Mouse (Mus musculus): Measurements from ENCODE around the gene Hdhd3. TPM values are rescaled to one million over a fixed set of nuclear protein-coding genes. Genes with fewer than 3 reads are reported as not detected.
A peak's percentile ranks its signal among the peaks of the same experiment; 100 is the strongest.
"Not testable (repeated sequence)": the region's sequence is repeated elsewhere in the genome, so short reads cannot be mapped to it uniquely, and the experiment has no call there.

The Hdhd3 gene
- polyA plus RNA-seq, 1 experiment from 2014 or later = 12.8 TPM

DNA sequence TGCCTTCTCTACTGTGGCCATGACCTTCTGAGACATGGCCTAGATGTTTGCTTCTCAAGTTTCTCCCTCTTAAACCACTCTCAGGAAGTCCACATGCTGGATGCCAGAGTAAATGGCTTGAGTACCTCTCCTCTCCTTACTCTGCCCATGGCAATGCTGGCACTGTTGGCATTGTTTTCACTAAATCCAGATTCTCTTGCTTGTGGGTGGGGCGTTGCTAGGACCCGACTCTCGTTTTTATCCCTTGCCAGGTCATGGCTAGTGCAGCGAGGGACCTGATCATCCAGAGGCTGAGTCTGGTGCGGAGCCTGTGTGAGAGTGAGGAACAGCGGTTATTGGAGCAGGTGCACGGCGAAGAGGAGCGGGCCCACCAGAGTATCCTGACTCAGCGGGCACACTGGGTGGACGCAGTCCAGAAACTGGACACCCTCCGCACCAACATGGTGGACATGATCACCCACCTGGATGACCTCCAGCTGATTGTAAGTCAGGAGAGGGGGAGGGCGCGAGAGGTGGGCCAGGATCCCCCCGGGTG, 17.0 kb downstream of the Hdhd3 start:
- Histone ChIP-seq H3K27me3 (peaks cover 6% of the 10 kb centered on the region), H3K9ac (replicated peaks) (no peak overlapping the region), H3K4me3 (no peak overlapping the region), H3K4me1 (no peaks in the 10 kb centered on the region), H3K36me3 (no peaks in the 10 kb centered on the region), H3K9me3 (no peaks in the 10 kb centered on the region), H3K27ac (replicated peaks) (no peak overlapping the region), H3K4me2 (replicated peaks) (no peak overlapping the region)
- 96% methylated on average over 15 of the region's 15 CpGs for WGBS
- no peak for ATAC-seq (ENCODE audit: low FRiP score, low read depth)

DNA sequence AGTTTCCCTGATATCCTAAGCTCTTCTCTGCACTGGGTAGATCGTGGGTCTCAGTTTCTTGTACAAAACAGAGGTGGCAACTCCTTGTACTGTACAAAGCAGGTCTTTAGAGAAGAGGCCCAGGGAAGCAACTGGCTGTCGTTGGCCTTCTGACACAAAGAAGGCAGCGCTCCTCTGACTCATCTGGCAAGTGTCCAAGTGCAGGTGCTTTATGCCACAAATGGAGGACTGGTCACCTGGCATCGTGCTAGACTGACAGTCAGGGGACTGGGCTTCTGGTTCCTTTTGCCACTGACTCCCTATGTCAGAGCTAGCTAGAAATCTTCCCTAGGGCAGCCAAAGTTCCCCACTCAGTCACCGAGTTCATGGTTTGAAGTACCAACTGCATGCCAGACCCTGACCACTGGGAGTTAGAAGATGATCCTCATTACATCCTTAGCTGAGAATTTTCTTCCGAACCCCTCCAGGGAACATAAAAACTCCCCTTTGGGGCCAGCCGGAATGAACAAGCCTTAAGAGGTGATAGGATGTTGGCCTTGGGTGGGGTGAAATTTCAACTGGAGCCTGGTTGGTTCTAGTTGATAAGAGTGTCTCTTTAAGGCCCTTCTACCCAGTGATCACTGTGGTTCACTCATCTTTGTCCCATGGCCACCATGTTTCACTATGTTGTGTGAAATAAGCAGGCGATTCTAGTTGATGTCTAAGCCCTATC, 17.7 kb downstream of the Hdhd3 start:
- no peak for ATAC-seq (ENCODE audit: low FRiP score, low read depth)
- Histone ChIP-seq H3K4me1 (no peaks in the 10 kb centered on the region), H3K36me3 (no peaks in the 10 kb centered on the region), H3K9me3 (no peaks in the 10 kb centered on the region), H3K9ac (replicated peaks) (no peak overlapping the region), H3K27me3 (peaks cover 12% of the 10 kb centered on the region), H3K4me3 (no peak overlapping the region), H3K27ac (replicated peaks) (no peak overlapping the region), H3K4me2 (replicated peaks) (no peak overlapping the region)
- 82% methylated on average over 8 of the region's 8 CpGs for WGBS

DNA sequence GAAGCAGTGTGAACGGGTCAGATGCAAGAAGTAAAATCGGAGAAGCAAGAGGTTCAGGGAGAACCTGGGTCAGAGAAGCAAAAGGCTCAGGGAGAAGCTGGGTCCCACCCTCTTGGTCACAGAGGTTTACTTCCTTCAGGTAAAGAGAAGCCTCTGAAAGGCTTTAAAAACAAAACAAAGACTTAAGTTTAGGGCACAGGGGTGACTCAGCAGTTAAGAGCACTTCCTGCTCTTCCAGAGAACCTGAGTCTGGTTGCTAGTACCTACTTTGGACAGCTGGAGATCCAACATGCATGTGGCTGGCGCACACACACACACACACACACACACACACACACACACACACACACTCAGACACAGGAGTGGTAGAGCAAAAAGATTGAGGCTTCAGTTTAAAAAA, 18.3 kb downstream of the Hdhd3 start:
- no peak overlapping the region for H3K4me2 ChIP-seq (replicated peaks)
- ATAC-seq (ENCODE audit: low FRiP score, low read depth) = no peak
- 83% methylated on average over 3 of the region's 3 CpGs for WGBS

GRCm38 (mm10) chr4:62480709-62481605, 22.3 kb downstream of the Hdhd3 start:
- Histone ChIP-seq H3K9me3 (no peaks in the 10 kb centered on the region), H3K27me3 (peaks cover 40% of the 10 kb centered on the region), H3K9ac (replicated peaks) (no peak overlapping the region), H3K36me3 (no peaks in the 10 kb centered on the region), H3K27ac (replicated peaks) (no peak overlapping the region), H3K4me3 (no peak overlapping the region), H3K4me1 (peaks cover 7% of the 10 kb centered on the region), H3K4me2 (replicated peaks) (no peak overlapping the region)
- 51% methylated on average over 10 of the region's 10 CpGs for WGBS
- ATAC-seq (ENCODE audit: low FRiP score, low read depth) = no peak; the same call in 1 of the 2 replicates

More for the DNA sequence above, 18.3 kb downstream of the Hdhd3 start:
- Histone ChIP-seq H3K4me1 (peaks cover 4% of the 10 kb centered on the region), H3K9ac (replicated peaks) (no peak overlapping the region), H3K27ac (replicated peaks) (no peak overlapping the region), H3K27me3 (peaks cover 19% of the 10 kb centered on the region), H3K9me3 (no peaks in the 10 kb centered on the region), H3K36me3 (no peaks in the 10 kb centered on the region), H3K4me3 (no peak overlapping the region)

GRCm38 (mm10) chr4:62479937-62480708, 23.1 kb downstream of the Hdhd3 start, which contains the start of gene Bspry:
Gene Bspry, plus strand, starts transcription at chr4:62480053.
- ATAC-seq (ENCODE audit: low FRiP score, low read depth) = peak; percentile 72
- H3K4me3 ChIP-seq = peak within 1 kb of the TSS; percentile 43
- 3% methylated on average over 57 of the region's 71 CpGs for WGBS
- H3K27me3 ChIP-seq = peaks cover 40% of the 10 kb centered on the region
- peak within 1 kb of the TSS; percentile 73 for H3K4me2 ChIP-seq (replicated peaks)
- no peaks in the 10 kb centered on the region for H3K36me3 ChIP-seq
- no peak within 1 kb of the TSS for H3K27ac ChIP-seq (replicated peaks)
- H3K9me3 ChIP-seq = no peaks in the 10 kb centered on the region
- peaks cover 7% of the 10 kb centered on the region for H3K4me1 ChIP-seq
- no peak within 1 kb of the TSS for H3K9ac ChIP-seq (replicated peaks)

DNA sequence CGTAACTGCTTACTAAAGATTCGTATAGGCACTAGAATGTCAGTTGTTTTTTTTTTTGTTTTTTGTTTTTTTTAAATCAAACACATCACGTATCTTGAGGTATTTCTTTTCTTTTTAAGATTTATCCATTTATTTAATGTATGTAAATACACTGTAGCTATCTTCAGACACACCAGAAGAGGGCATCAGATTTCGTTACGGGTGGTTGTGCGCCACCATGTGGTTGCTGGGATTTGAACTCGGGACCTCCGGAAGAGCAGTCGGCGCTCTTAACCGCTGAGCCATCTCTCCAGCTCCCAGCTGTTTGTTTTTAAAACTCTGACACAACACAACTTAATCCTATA, 23.7 kb downstream of the Hdhd3 start:
- ATAC-seq (ENCODE audit: low FRiP score, low read depth) = not testable (repeated sequence)
- 12% methylated on average over 11 of the region's 11 CpGs for WGBS

DNA sequence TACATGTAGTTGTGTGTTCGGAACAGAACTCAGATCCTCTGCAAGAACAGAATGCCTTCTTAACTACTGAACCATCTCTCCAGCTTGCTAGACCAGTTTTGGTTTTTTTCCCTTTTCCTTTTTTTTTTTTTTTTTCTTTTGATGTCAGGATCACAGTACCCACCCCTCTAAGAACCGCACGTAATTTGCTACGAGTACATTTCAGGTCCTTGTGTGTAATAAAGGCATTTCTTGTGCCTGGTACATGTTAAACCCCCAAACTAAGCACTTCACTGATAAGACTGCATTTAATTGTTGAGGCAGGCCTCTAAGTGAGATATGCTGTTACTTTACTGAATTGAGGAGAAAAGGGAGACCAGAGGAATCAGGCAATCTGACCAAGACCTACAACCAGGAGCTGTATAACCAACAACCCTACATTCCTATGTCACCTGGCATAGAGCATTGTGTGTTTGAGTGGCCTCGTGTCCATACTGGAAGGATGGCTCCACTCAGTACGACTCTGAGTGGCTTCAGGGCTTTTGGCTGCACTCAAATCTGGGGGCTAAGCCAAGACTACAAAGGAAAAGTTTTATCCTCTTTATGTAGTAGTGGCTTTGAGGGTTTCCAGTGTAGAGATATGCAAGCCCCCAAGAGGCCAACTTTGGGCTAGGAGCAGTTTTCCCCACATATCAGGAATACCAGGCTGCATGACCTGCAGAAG, 25.6 kb downstream of the Hdhd3 start:
- Histone ChIP-seq H3K4me1 (peaks cover 7% of the 10 kb centered on the region), H3K9me3 (no peaks in the 10 kb centered on the region), H3K36me3 (no peaks in the 10 kb centered on the region), H3K27ac (replicated peaks) (no peak overlapping the region), H3K4me2 (replicated peaks) (no peak overlapping the region), H3K4me3 (no peak overlapping the region), H3K27me3 (peaks cover 40% of the 10 kb centered on the region), H3K9ac (replicated peaks) (no peak overlapping the region)
- ATAC-seq (ENCODE audit: low FRiP score, low read depth) = no peak
- 88% methylated on average over 6 of the region's 6 CpGs for WGBS

More for the DNA sequence above, 23.7 kb downstream of the Hdhd3 start:
- peaks cover 40% of the 10 kb centered on the region for H3K27me3 ChIP-seq
- H3K4me2 ChIP-seq (replicated peaks) = peak overlapping the region; percentile 73
- H3K36me3 ChIP-seq; H3K9me3 ChIP-seq; H3K27ac ChIP-seq (replicated peaks); H3K9ac ChIP-seq (replicated peaks); H3K4me1 ChIP-seq: not testable (repeated sequence)
- H3K4me3 ChIP-seq = peak overlapping the region; percentile 43

DNA sequence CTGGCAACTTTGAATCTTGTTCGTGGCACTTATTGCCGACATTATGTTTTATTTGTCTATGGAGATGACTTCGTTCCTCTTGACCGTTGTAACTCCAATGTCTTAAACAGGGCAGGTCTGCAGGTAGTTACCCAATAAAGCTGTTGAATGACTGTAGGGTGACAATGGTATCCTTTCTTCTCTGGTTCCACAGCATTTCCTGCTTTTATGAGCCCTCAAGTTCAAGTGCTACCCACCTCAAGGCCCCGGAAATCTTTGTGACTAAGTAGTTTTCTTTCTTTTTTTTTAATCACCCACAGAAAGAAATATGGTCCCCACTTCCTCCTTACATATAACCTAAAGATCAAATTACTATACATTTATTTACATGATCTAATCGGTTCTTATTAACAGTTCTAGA, 27.5 kb downstream of the Hdhd3 start:
- H3K27ac ChIP-seq (replicated peaks) = no peak overlapping the region
- 90% methylated on average over 6 of the region's 6 CpGs for WGBS
- no peaks in the 10 kb centered on the region for H3K9me3 ChIP-seq
- no peak overlapping the region for H3K4me3 ChIP-seq
- no peak overlapping the region for H3K4me2 ChIP-seq (replicated peaks)
- peaks cover 32% of the 10 kb centered on the region for H3K27me3 ChIP-seq
- H3K9ac ChIP-seq (replicated peaks) = no peak overlapping the region
- ATAC-seq (ENCODE audit: low FRiP score, low read depth) = no peak
- H3K36me3 ChIP-seq = no peaks in the 10 kb centered on the region
- peaks cover 7% of the 10 kb centered on the region for H3K4me1 ChIP-seq

DNA sequence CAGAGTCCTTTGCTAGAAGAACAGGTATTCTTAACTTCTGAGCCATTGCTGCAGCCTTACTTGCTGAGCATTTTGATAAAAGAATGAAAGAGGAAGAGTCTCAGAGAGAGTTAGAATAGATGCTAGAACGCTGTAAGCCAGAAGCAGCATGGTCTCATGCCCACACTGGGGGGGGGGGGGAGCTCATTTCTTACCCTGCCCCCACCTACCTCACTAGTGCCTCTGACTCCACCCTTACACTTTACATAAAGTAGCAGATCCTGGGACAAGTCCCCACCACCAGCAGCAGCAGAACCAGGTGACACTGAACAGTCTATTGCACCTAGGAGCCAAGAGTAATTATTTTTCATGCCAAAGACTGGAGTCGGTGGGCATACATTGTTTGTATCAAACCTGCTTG, 28.1 kb downstream of the Hdhd3 start:
- no peak overlapping the region for H3K4me3 ChIP-seq
- H3K4me2 ChIP-seq (replicated peaks) = no peak overlapping the region
- H3K27me3 ChIP-seq = peaks cover 25% of the 10 kb centered on the region
- no peak for ATAC-seq (ENCODE audit: low FRiP score, low read depth)
- 89% methylated on average over 2 of the region's 2 CpGs for WGBS
- no peaks in the 10 kb centered on the region for H3K9me3 ChIP-seq
- no peak overlapping the region for H3K9ac ChIP-seq (replicated peaks)
- H3K36me3 ChIP-seq = no peaks in the 10 kb centered on the region
- H3K27ac ChIP-seq (replicated peaks) = no peak overlapping the region
- peaks cover 5% of the 10 kb centered on the region for H3K4me1 ChIP-seq

GRCm38 (mm10) chr4:62472071-62472470, 31.2 kb downstream of the Hdhd3 start:
- no peaks in the 10 kb centered on the region for H3K36me3 ChIP-seq
- H3K27me3 ChIP-seq = peaks cover 6% of the 10 kb centered on the region; the same call in 1 of the 2 replicates
- 93% methylated on average over 2 of the region's 2 CpGs for WGBS
- no peak overlapping the region for H3K4me3 ChIP-seq
- no peak for ATAC-seq (ENCODE audit: low FRiP score, low read depth)
- no peak overlapping the region for H3K4me2 ChIP-seq (replicated peaks)
- H3K9me3 ChIP-seq = 0 out of 2 replicates have a peak, but pooled peaks cover 4% of the 10 kb centered on the region
- H3K27ac ChIP-seq (replicated peaks) = no peak overlapping the region
- no peak overlapping the region for H3K9ac ChIP-seq (replicated peaks)
- H3K4me1 ChIP-seq = no peaks in the 10 kb centered on the region

- 0 out of 2 replicates have a peak, but pooled peaks cover 4% of the 10 kb centered on the region for H3K9me3 ChIP-seq
- under 1% methylated on average over 30 of the region's 30 CpGs for WGBS
- no peaks in the 10 kb centered on the region for H3K36me3 ChIP-seq
- H3K27ac ChIP-seq (replicated peaks) = no peak within 1 kb of the TSS
- no peaks in the 10 kb centered on the region for H3K4me1 ChIP-seq
- H3K9ac ChIP-seq (replicated peaks) = peak within 1 kb of the TSS; percentile 49
- peaks cover 3% of the 10 kb centered on the region; the same call in 1 of the 2 replicates for H3K27me3 ChIP-seq
- peak; percentile 95 for ATAC-seq (ENCODE audit: low FRiP score, low read depth)
- peak within 1 kb of the TSS; percentile 49 for H3K4me3 ChIP-seq
- H3K4me2 ChIP-seq (replicated peaks) = peak within 1 kb of the TSS; percentile 77
Observed at GRCm38 (mm10) chr4:62470598-62471051, 32.6 kb downstream of the Hdhd3 start, which contains the start of gene Wdr31. Gene Wdr31, minus strand, starts transcription at chr4:62470896.

Measured in midbrain, embryonic 12.5 days (tissue).